Mouse (Mus musculus): Measurements from ENCODE around the gene Ccm2. TPM values are rescaled to one million over a fixed set of nuclear protein-coding genes. Genes with fewer than 3 reads are reported as not detected.

The Ccm2 gene
- polyA plus RNA-seq, 1 experiment from 2014 or later: 81.6 TPM

- ATAC-seq (replicated peaks; ENCODE audit: insufficient number of reproducible peaks, low FRiP score, low TSS enrichment, low read depth) (no peak), DNase-seq (ENCODE audit: low spot score) (no peak)
- H3K27ac ChIP-seq (replicated peaks; ENCODE audit: low read depth, low read length): peak overlapping the region; percentile 98
- no peaks in the 10 kb centered on the region for H3K9me3 ChIP-seq (replicated peaks; ENCODE audit: control insufficient read depth, low read length)
- peak overlapping the region; percentile 86 for H3K9ac ChIP-seq (replicated peaks; ENCODE audit: low read length)
- H3K4me3 ChIP-seq (ENCODE audit: low read depth, low read length): peak overlapping the region; percentile 88
- H3K4me2 ChIP-seq (ENCODE audit: low read depth, low read length): peak overlapping the region; percentile 59
- H3K27me3 ChIP-seq (ENCODE audit: control insufficient read depth, insufficient read depth, low read length): no peaks in the 10 kb centered on the region
- H3K4me1 ChIP-seq (ENCODE audit: control insufficient read depth, insufficient read depth, low read length): no peaks in the 10 kb centered on the region; the same call in 1 of the 2 replicates
- H3K36me3 ChIP-seq (replicated peaks; ENCODE audit: control insufficient read depth, insufficient read depth, low read depth, low read length): no peaks in the 10 kb centered on the region
- 35% methylated on average over 3 of the region's 3 CpGs for WGBS
Measured at GRCm38 (mm10) chr11:6545857-6546192, 862 bp upstream of the Ccm2 start.

GRCm38 (mm10) chr11:6547037-6547680, 472 bp downstream of the Ccm2 start:
- H3K9ac ChIP-seq (replicated peaks; ENCODE audit: low read length): peak overlapping the region; percentile 86
- ATAC-seq (replicated peaks; ENCODE audit: insufficient number of reproducible peaks, low FRiP score, low TSS enrichment, low read depth) (peak; percentile 57), DNase-seq (ENCODE audit: low spot score) (peak; percentile 75)
- H3K4me3 ChIP-seq (ENCODE audit: low read depth, low read length): peak overlapping the region; percentile 88
- H3K36me3 ChIP-seq (replicated peaks; ENCODE audit: control insufficient read depth, insufficient read depth, low read depth, low read length): no peaks in the 10 kb centered on the region
- H3K27ac ChIP-seq (replicated peaks; ENCODE audit: low read depth, low read length): peak overlapping the region; percentile 98
- peak overlapping the region; percentile 49 for H3K4me2 ChIP-seq (ENCODE audit: low read depth, low read length)
- H3K4me1 ChIP-seq (ENCODE audit: control insufficient read depth, insufficient read depth, low read length): no peaks in the 10 kb centered on the region; the same call in 1 of the 2 replicates
- H3K9me3 ChIP-seq (replicated peaks; ENCODE audit: control insufficient read depth, low read length): no peaks in the 10 kb centered on the region
- no peaks in the 10 kb centered on the region for H3K27me3 ChIP-seq (ENCODE audit: control insufficient read depth, insufficient read depth, low read length)
- under 1% methylated on average over 31 of the region's 41 CpGs for WGBS

- peak overlapping the region; percentile 86 for H3K9ac ChIP-seq (replicated peaks; ENCODE audit: low read length)
- H3K4me1 ChIP-seq (ENCODE audit: control insufficient read depth, insufficient read depth, low read length): no peaks in the 10 kb centered on the region; the same call in 1 of the 2 replicates
- peak overlapping the region; percentile 88 for H3K4me3 ChIP-seq (ENCODE audit: low read depth, low read length)
- H3K9me3 ChIP-seq (replicated peaks; ENCODE audit: control insufficient read depth, low read length): no peaks in the 10 kb centered on the region
- H3K27me3 ChIP-seq (ENCODE audit: control insufficient read depth, insufficient read depth, low read length): no peaks in the 10 kb centered on the region
- no peak for ATAC-seq (replicated peaks; ENCODE audit: insufficient number of reproducible peaks, low FRiP score, low TSS enrichment, low read depth)
- DNase-seq (ENCODE audit: low spot score): no peak
- no peaks in the 10 kb centered on the region; the same call in 1 of the 2 replicates for H3K36me3 ChIP-seq (replicated peaks; ENCODE audit: control insufficient read depth, insufficient read depth, low read depth, low read length)
- no peak overlapping the region for H3K27ac ChIP-seq (replicated peaks; ENCODE audit: low read depth, low read length)
- peak overlapping the region; percentile 49 for H3K4me2 ChIP-seq (ENCODE audit: low read depth, low read length)
- 35% methylated on average over 6 of the region's 6 CpGs for WGBS
Measured at GRCm38 (mm10) chr11:6547696-6548325, 1.1 kb downstream of the Ccm2 start.

- no peak overlapping the region for H3K4me2 ChIP-seq (ENCODE audit: low read depth, low read length)
- no peak overlapping the region for H3K4me3 ChIP-seq (ENCODE audit: low read depth, low read length)
- 87% methylated on average over 2 of the region's 2 CpGs for WGBS
- H3K27ac ChIP-seq (replicated peaks; ENCODE audit: low read depth, low read length): no peak overlapping the region
- no peaks in the 10 kb centered on the region; the same call in none of the 2 replicates for H3K36me3 ChIP-seq (replicated peaks; ENCODE audit: control insufficient read depth, insufficient read depth, low read depth, low read length)
- DNase-seq (ENCODE audit: low spot score) (no peak), ATAC-seq (replicated peaks; ENCODE audit: insufficient number of reproducible peaks, low FRiP score, low TSS enrichment, low read depth) (no peak)
- no peak overlapping the region for H3K9ac ChIP-seq (replicated peaks; ENCODE audit: low read length)
- H3K9me3 ChIP-seq (replicated peaks; ENCODE audit: control insufficient read depth, low read length): no peaks in the 10 kb centered on the region
- no peaks in the 10 kb centered on the region; the same call in 1 of the 2 replicates for H3K4me1 ChIP-seq (ENCODE audit: control insufficient read depth, insufficient read depth, low read length)
- no peaks in the 10 kb centered on the region for H3K27me3 ChIP-seq (ENCODE audit: control insufficient read depth, insufficient read depth, low read length)
Measured at GRCm38 (mm10) chr11:6549770-6550169, 3.1 kb downstream of the Ccm2 start.

DNA sequence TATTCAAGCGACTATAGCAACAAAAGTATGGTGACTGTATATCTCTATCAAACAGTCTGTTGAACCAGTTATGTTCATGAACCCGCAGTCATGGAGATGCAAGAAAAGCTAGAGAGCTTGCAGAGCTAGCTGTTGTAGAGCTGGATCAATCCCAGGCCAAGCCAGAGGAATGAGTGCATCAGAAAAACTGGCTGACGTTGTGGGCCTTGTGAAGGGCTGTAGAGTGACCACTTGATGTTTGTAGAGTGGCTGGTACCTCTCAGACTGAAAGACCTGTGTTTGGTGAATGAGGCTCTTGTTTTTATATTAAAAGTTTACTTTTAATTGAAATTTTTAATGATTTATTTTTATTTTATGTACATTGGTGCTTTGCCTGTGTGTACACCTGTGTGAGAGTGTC, 3.5 kb downstream of the Ccm2 start:
- 93% methylated on average over 3 of the region's 3 CpGs for WGBS
- no peak overlapping the region for H3K9ac ChIP-seq (replicated peaks; ENCODE audit: low read length)
- H3K4me1 ChIP-seq (ENCODE audit: control insufficient read depth, insufficient read depth, low read length): no peaks in the 10 kb centered on the region; the same call in 1 of the 2 replicates
- ATAC-seq (replicated peaks; ENCODE audit: insufficient number of reproducible peaks, low FRiP score, low TSS enrichment, low read depth) (no peak), DNase-seq (ENCODE audit: low spot score) (no peak)
- H3K27ac ChIP-seq (replicated peaks; ENCODE audit: low read depth, low read length): no peak overlapping the region
- H3K4me3 ChIP-seq (ENCODE audit: low read depth, low read length): no peak overlapping the region
- H3K27me3 ChIP-seq (ENCODE audit: control insufficient read depth, insufficient read depth, low read length): no peaks in the 10 kb centered on the region
- H3K4me2 ChIP-seq (ENCODE audit: low read depth, low read length): no peak overlapping the region
- H3K36me3 ChIP-seq (replicated peaks; ENCODE audit: control insufficient read depth, insufficient read depth, low read depth, low read length): no peaks in the 10 kb centered on the region; the same call in none of the 2 replicates
- no peaks in the 10 kb centered on the region for H3K9me3 ChIP-seq (replicated peaks; ENCODE audit: control insufficient read depth, low read length)

GRCm38 (mm10) chr11:6558234-6558633, 11.5 kb downstream of the Ccm2 start:
- H3K36me3 ChIP-seq (replicated peaks; ENCODE audit: control insufficient read depth, insufficient read depth, low read depth, low read length): no peaks in the 10 kb centered on the region; the same call in none of the 2 replicates
- WGBS: 85% methylated on average over 3 of the region's 3 CpGs
- H3K27ac ChIP-seq (replicated peaks; ENCODE audit: low read depth, low read length): no peak overlapping the region
- no peak overlapping the region for H3K4me2 ChIP-seq (ENCODE audit: low read depth, low read length)
- H3K9ac ChIP-seq (replicated peaks; ENCODE audit: low read length): no peak overlapping the region
- DNase-seq (ENCODE audit: low spot score): no peak
- H3K9me3 ChIP-seq (replicated peaks; ENCODE audit: control insufficient read depth, low read length): no peaks in the 10 kb centered on the region
- no peak for ATAC-seq (replicated peaks; ENCODE audit: insufficient number of reproducible peaks, low FRiP score, low TSS enrichment, low read depth)
- H3K4me3 ChIP-seq (ENCODE audit: low read depth, low read length): no peak overlapping the region
- H3K27me3 ChIP-seq (ENCODE audit: control insufficient read depth, insufficient read depth, low read length): no peaks in the 10 kb centered on the region
- H3K4me1 ChIP-seq (ENCODE audit: control insufficient read depth, insufficient read depth, low read length): no peaks in the 10 kb centered on the region

DNA sequence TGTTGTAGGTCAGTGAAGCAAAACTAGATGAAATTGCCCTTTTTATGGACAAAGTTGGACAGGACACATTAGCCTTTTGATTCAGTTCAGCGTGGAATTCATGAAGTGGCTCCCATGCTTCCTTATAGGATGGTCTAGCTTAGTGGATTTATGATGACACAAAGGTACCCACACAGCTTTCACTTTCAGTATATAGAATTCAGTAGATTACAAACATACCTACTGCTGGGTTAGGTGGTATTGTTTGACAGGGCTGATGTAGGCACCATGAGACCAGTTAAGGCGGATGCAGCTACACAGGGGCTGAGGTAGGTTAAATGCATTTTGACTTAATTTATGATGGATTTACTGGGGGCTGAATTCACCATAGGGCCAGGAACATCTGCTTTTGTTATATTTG, 13.3 kb downstream of the Ccm2 start:
- DNase-seq (ENCODE audit: low spot score): no peak
- H3K36me3 ChIP-seq (replicated peaks; ENCODE audit: control insufficient read depth, insufficient read depth, low read depth, low read length): no peaks in the 10 kb centered on the region; the same call in none of the 2 replicates
- WGBS: 95% methylated on average over 2 of the region's 2 CpGs

GRCm38 (mm10) chr11:6560655-6561360, 14.1 kb downstream of the Ccm2 start:
- 89% methylated on average over 13 of the region's 13 CpGs for WGBS
- Histone ChIP-seq H3K4me1 (ENCODE audit: control insufficient read depth, insufficient read depth, low read length) (no peaks in the 10 kb centered on the region), H3K27ac (replicated peaks; ENCODE audit: low read depth, low read length) (no peak overlapping the region), H3K36me3 (replicated peaks; ENCODE audit: control insufficient read depth, insufficient read depth, low read depth, low read length) (no peaks in the 10 kb centered on the region; the same call in 1 of the 2 replicates), H3K4me3 (ENCODE audit: low read depth, low read length) (no peak overlapping the region), H3K9ac (replicated peaks; ENCODE audit: low read length) (no peak overlapping the region), H3K4me2 (ENCODE audit: low read depth, low read length) (no peak overlapping the region), H3K9me3 (replicated peaks; ENCODE audit: control insufficient read depth, low read length) (no peaks in the 10 kb centered on the region), H3K27me3 (ENCODE audit: control insufficient read depth, insufficient read depth, low read length) (no peaks in the 10 kb centered on the region)
- DNase-seq (ENCODE audit: low spot score): no peak
- ATAC-seq (replicated peaks; ENCODE audit: insufficient number of reproducible peaks, low FRiP score, low TSS enrichment, low read depth): no peak

More for the DNA sequence above, 13.3 kb downstream of the Ccm2 start:
- no peak for ATAC-seq (replicated peaks; ENCODE audit: insufficient number of reproducible peaks, low FRiP score, low TSS enrichment, low read depth)
- H3K4me1 ChIP-seq (ENCODE audit: control insufficient read depth, insufficient read depth, low read length): no peaks in the 10 kb centered on the region
- H3K9me3 ChIP-seq (replicated peaks; ENCODE audit: control insufficient read depth, low read length): no peaks in the 10 kb centered on the region
- H3K4me3 ChIP-seq (ENCODE audit: low read depth, low read length): no peak overlapping the region
- H3K27me3 ChIP-seq (ENCODE audit: control insufficient read depth, insufficient read depth, low read length): no peaks in the 10 kb centered on the region
- no peak overlapping the region for H3K4me2 ChIP-seq (ENCODE audit: low read depth, low read length)
- H3K9ac ChIP-seq (replicated peaks; ENCODE audit: low read length): no peak overlapping the region
- no peak overlapping the region for H3K27ac ChIP-seq (replicated peaks; ENCODE audit: low read depth, low read length)

Measured in embryonic facial prominence, embryonic 11.5 days (tissue).